Mouse (Mus musculus): ENCODE measurements at regions not wholly inside any gene's neighbourhood (a gene's known extent, or its start where the extent isn't known, plus 50 kb on each side); places are given as distances from the start of the nearest gene placed in this dataset.

- ATAC-seq (ENCODE audit: borderline replicate concordance, extremely low read depth, low FRiP score, low TSS enrichment), result no peak
- Histone ChIP-seq H3K9ac (no peak overlapping the region), H3K4me3 (no peak overlapping the region), H3K4me2 (no peak overlapping the region), H3K36me3 (no peaks in the 10 kb centered on the region), H3K27ac (no peak overlapping the region), H3K9me3 (no peaks in the 10 kb centered on the region), H3K4me1 (no peaks in the 10 kb centered on the region), H3K27me3 (no peaks in the 10 kb centered on the region)
- WGBS, result 68% methylated on average over 11 of the region's 11 CpGs
These were observed 151.9 kb upstream of the Lmo4 start for GRCm38 (mm10) chr3:144356948-144357295.

DNA sequence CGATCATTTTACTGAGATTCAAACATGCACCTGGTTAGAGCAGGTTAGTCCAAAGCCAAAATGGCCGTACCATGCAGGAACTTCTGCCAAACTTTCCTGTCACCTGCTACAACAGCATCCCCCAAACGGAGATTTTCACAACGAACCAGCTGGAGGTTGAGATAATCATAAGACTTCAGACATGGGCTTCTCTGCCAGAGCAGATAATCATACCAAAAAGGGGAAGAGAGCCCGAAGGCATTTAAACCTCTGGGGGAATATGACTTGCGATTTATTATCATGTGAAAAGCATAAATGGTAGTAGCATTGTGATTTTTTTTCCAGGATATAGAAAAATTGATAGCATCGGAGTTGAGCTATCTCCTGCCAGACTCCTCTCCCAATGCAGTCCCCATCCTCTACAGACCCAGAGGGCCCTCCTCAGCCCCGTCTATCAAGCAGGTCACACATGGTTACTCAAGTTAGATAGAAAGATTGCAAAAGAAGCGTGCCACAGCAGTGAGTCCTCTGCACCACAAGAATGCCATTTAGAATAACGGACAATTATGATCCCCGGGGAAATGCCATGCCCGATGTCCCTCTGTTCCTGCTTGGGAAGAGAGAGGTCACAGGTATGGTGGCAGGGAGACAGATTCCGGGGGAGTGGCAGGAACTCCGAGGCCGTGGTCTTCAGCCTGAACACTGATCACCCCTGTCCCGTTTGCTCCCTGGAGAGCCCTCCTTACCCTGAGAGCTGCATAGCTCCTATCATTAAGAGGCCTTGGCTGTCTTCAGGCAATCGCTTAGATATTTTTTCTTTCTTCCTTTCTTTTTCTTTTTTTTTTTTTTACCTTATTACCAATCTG lies 151.3 kb upstream of the Lmo4 start:
- no peaks in the 10 kb centered on the region for H3K36me3 ChIP-seq
- ATAC-seq (ENCODE audit: borderline replicate concordance, extremely low read depth, low FRiP score, low TSS enrichment), result no peak
- H3K4me2 ChIP-seq, result no peak overlapping the region
- no peak overlapping the region for H3K4me3 ChIP-seq
- no peak overlapping the region for H3K27ac ChIP-seq
- no peaks in the 10 kb centered on the region for H3K27me3 ChIP-seq
- H3K9ac ChIP-seq, result no peak overlapping the region
- 74% methylated on average over 17 of the region's 17 CpGs for WGBS
- no peaks in the 10 kb centered on the region for H3K4me1 ChIP-seq
- H3K9me3 ChIP-seq, result no peaks in the 10 kb centered on the region

DNA sequence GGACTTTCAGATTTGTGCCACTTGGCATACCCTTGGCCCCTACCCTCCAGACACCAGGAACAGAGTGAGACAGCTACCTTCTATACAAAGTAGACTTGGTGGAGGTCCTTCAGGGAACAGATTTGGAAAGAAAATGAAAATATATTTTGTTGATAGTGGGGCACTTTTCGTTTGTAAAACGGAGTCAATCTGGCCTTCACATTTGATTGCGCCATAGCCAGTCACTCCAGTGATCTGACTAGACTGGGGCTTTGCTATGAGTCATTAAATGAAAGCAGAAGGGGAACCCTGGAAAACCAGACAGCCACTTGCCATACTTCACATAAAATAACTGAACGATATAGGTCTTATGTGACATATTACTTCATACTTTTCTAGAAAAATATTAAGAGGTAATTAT lies 147.5 kb upstream of the Lmo4 start:
- WGBS, result 92% methylated on average over 4 of the region's 4 CpGs
- Histone ChIP-seq H3K27me3 (no peaks in the 10 kb centered on the region), H3K4me1 (no peaks in the 10 kb centered on the region), H3K4me3 (no peak overlapping the region), H3K4me2 (no peak overlapping the region), H3K9me3 (no peaks in the 10 kb centered on the region), H3K36me3 (no peaks in the 10 kb centered on the region), H3K9ac (no peak overlapping the region), H3K27ac (no peak overlapping the region)
- ATAC-seq (ENCODE audit: borderline replicate concordance, extremely low read depth, low FRiP score, low TSS enrichment), result no peak

GRCm38 (mm10) chr3:144348431-144348830 lies 143.4 kb upstream of the Lmo4 start:
- H3K4me1 ChIP-seq, result no peaks in the 10 kb centered on the region
- no peak overlapping the region for H3K4me3 ChIP-seq
- no peaks in the 10 kb centered on the region for H3K36me3 ChIP-seq
- no peaks in the 10 kb centered on the region for H3K9me3 ChIP-seq
- H3K9ac ChIP-seq, result no peak overlapping the region
- WGBS, result 62% methylated on average over 9 of the region's 9 CpGs
- 0 out of 2 replicates have a peak overlapping the region, but pooled peaks have one; percentile 4 for H3K4me2 ChIP-seq
- no peak for ATAC-seq (ENCODE audit: borderline replicate concordance, extremely low read depth, low FRiP score, low TSS enrichment)
- no peak overlapping the region for H3K27ac ChIP-seq
- no peaks in the 10 kb centered on the region for H3K27me3 ChIP-seq

- no peak overlapping the region for H3K4me3 ChIP-seq
- H3K36me3 ChIP-seq, result no peaks in the 10 kb centered on the region
- ATAC-seq (ENCODE audit: borderline replicate concordance, extremely low read depth, low FRiP score, low TSS enrichment), result peak; percentile 46; the same call in 1 of the 2 replicates
- H3K4me2 ChIP-seq, result no peak overlapping the region
- 28% methylated on average over 3 of the region's 3 CpGs for WGBS
- no peaks in the 10 kb centered on the region for H3K9me3 ChIP-seq
- H3K27me3 ChIP-seq, result no peaks in the 10 kb centered on the region
- H3K4me1 ChIP-seq, result no peaks in the 10 kb centered on the region
- no peak overlapping the region for H3K9ac ChIP-seq
- H3K27ac ChIP-seq, result no peak overlapping the region
These were observed 130.2 kb upstream of the Lmo4 start for GRCm38 (mm10) chr3:144335237-144335636.

DNA sequence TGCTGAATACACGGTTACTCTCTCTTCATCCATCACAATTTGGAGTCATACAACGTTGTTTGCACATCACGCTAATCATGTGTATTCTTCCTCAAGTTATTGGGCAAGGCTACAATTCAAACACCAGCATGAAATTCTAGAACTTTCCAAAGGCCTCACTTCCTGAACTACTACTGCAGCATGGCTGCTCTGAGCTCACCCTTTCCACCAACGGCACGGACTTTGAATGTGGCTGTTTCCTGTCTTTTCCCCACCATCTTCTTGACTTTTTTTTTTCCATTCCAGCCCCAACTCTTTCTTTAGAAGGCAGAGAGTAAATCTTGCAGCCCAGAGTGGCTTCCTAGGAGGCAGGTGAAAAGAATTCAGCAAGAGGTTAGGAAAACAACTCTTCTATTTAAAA lies 129.2 kb upstream of the Lmo4 start:
- Histone ChIP-seq H3K27ac (no peak overlapping the region), H3K4me1 (no peaks in the 10 kb centered on the region), H3K4me2 (no peak overlapping the region), H3K9ac (no peak overlapping the region), H3K4me3 (no peak overlapping the region), H3K36me3 (no peaks in the 10 kb centered on the region), H3K27me3 (no peaks in the 10 kb centered on the region), H3K9me3 (no peaks in the 10 kb centered on the region)
- ATAC-seq (ENCODE audit: borderline replicate concordance, extremely low read depth, low FRiP score, low TSS enrichment), result no peak
- WGBS, result 60% methylated on average over 5 of the region's 5 CpGs

GRCm38 (mm10) chr3:144332353-144332752 lies 127.3 kb upstream of the Lmo4 start:
- WGBS, result 13% methylated on average over 5 of the region's 5 CpGs
- no peak overlapping the region for H3K9ac ChIP-seq
- ATAC-seq (ENCODE audit: borderline replicate concordance, extremely low read depth, low FRiP score, low TSS enrichment), result no peak

GRCm38 (mm10) chr3:144329117-144329516 lies 124.1 kb upstream of the Lmo4 start:
- H3K27me3 ChIP-seq, result no peaks in the 10 kb centered on the region
- no peak overlapping the region for H3K4me2 ChIP-seq
- H3K4me3 ChIP-seq, result no peak overlapping the region
- no peak for ATAC-seq (ENCODE audit: borderline replicate concordance, extremely low read depth, low FRiP score, low TSS enrichment)
- no peaks in the 10 kb centered on the region for H3K36me3 ChIP-seq
- no peaks in the 10 kb centered on the region for H3K9me3 ChIP-seq
- 72% methylated on average over 7 of the region's 7 CpGs for WGBS
- no peak overlapping the region for H3K27ac ChIP-seq
- H3K4me1 ChIP-seq, result no peaks in the 10 kb centered on the region
- H3K9ac ChIP-seq, result no peak overlapping the region

More at GRCm38 (mm10) chr3:144332353-144332752, 127.3 kb upstream of the Lmo4 start:
- Histone ChIP-seq H3K9me3 (no peaks in the 10 kb centered on the region), H3K36me3 (no peaks in the 10 kb centered on the region), H3K4me1 (no peaks in the 10 kb centered on the region), H3K4me3 (no peak overlapping the region), H3K27me3 (no peaks in the 10 kb centered on the region), H3K4me2 (no peak overlapping the region), H3K27ac (no peak overlapping the region)

DNA sequence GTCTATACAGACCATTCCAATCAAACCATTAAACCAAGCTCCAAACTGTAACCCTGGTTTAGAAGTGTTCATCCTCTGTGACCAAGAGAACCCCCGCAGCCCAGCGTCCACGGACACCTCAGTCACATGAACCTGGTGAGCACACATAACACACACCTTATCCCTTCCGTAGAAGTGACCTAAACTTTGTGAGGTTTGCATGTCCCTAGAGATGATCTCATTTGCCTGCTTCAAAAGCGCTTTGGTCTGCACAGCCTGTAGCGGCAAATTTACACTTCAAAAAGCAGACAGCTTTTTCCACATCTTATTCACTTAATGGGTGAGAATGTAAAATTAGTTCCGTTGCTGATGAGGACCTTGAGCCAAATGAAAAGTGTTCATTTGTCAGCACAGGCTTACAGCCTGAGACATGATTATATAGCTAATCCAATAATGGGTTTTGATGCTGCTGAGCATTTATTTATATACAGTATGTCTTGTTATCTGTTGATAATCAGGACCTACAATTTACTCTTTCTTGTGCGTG lies 122.3 kb upstream of the Lmo4 start:
- H3K36me3 ChIP-seq, result no peaks in the 10 kb centered on the region
- H3K9ac ChIP-seq, result no peak overlapping the region
- no peaks in the 10 kb centered on the region for H3K4me1 ChIP-seq
- no peak overlapping the region for H3K4me3 ChIP-seq
- no peak overlapping the region for H3K4me2 ChIP-seq
- 88% methylated on average over 8 of the region's 8 CpGs for WGBS
- no peaks in the 10 kb centered on the region for H3K9me3 ChIP-seq
- no peak for ATAC-seq (ENCODE audit: borderline replicate concordance, extremely low read depth, low FRiP score, low TSS enrichment)
- H3K27me3 ChIP-seq, result no peaks in the 10 kb centered on the region
- H3K27ac ChIP-seq, result no peak overlapping the region

GRCm38 (mm10) chr3:144324974-144325373 lies 120.0 kb upstream of the Lmo4 start:
- Histone ChIP-seq H3K27ac (no peak overlapping the region), H3K4me2 (no peak overlapping the region), H3K9ac (no peak overlapping the region), H3K36me3 (no peaks in the 10 kb centered on the region), H3K4me1 (no peaks in the 10 kb centered on the region), H3K27me3 (no peaks in the 10 kb centered on the region), H3K9me3 (no peaks in the 10 kb centered on the region), H3K4me3 (no peak overlapping the region)
- ATAC-seq (ENCODE audit: borderline replicate concordance, extremely low read depth, low FRiP score, low TSS enrichment), result no peak
- WGBS, result 77% methylated on average over 2 of the region's 2 CpGs

GRCm38 (mm10) chr3:144323524-144323923 lies 118.5 kb upstream of the Lmo4 start:
- no peak overlapping the region for H3K4me3 ChIP-seq
- no peak overlapping the region for H3K4me2 ChIP-seq
- H3K36me3 ChIP-seq, result no peaks in the 10 kb centered on the region
- H3K4me1 ChIP-seq, result no peaks in the 10 kb centered on the region
- no peak overlapping the region for H3K9ac ChIP-seq
- no peak overlapping the region for H3K27ac ChIP-seq
- 83% methylated on average over 3 of the region's 3 CpGs for WGBS
- H3K9me3 ChIP-seq, result no peaks in the 10 kb centered on the region
- ATAC-seq (ENCODE audit: borderline replicate concordance, extremely low read depth, low FRiP score, low TSS enrichment), result no peak
- H3K27me3 ChIP-seq, result no peaks in the 10 kb centered on the region

DNA sequence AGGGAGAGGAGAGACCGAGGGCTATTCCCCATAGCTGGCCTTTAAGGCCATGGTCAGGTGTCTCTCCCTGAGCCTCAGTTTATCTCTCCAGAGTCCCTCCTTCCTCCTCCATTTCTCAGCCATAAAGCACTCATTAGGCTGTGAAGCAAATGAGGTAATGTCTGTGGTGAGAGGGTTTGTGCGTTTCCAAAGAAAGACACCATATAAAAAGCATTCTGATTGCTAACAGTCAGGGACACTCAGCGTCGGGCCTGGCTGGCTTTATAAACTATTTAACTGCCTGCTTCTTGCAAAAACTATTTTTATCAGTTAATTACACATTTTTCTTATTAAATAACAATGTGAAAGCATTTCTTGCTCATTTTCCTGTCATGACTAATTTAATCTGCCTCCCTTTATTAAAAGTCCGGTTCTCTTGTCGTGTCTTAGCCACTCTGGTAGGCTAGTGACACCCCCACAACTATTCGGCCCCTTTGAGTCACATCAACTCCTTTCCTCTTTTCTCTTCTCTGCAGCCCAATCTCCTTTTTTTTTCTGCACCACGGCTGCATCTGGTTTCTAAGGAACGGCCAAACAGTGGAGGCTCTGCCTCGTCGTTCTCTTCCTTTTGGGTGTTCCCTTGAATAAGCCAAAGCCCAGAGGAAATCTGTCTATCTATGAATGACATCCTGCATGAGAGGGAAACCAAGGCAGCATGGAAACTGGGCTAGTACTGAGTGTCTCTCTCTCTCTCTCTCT lies 114.6 kb upstream of the Lmo4 start:
- no peak overlapping the region for H3K9ac ChIP-seq
- no peaks in the 10 kb centered on the region for H3K36me3 ChIP-seq
- H3K9me3 ChIP-seq, result no peaks in the 10 kb centered on the region
- H3K27me3 ChIP-seq, result no peaks in the 10 kb centered on the region
- WGBS, result 62% methylated on average over 11 of the region's 11 CpGs
- H3K27ac ChIP-seq, result no peak overlapping the region
- no peaks in the 10 kb centered on the region for H3K4me1 ChIP-seq
- no peak overlapping the region for H3K4me2 ChIP-seq
- no peak for ATAC-seq (ENCODE audit: borderline replicate concordance, extremely low read depth, low FRiP score, low TSS enrichment)
- H3K4me3 ChIP-seq, result no peak overlapping the region

Measured in lung, embryonic 15.5 days (tissue).